Mouse (Mus musculus) T-helper 2 cell (primary cell): ENCODE data around the gene Utrn.

Source experiments
- in situ Hi-C: fragments of 300-600 bp; cut with MboI, MseI; formaldehyde crosslinking; loops from one replicate; pipeline ENCODE4 v1.15.1; 2025; ENCODE audit warnings: high pct_unique_total_duplicates

Gene Utrn

DNA sequence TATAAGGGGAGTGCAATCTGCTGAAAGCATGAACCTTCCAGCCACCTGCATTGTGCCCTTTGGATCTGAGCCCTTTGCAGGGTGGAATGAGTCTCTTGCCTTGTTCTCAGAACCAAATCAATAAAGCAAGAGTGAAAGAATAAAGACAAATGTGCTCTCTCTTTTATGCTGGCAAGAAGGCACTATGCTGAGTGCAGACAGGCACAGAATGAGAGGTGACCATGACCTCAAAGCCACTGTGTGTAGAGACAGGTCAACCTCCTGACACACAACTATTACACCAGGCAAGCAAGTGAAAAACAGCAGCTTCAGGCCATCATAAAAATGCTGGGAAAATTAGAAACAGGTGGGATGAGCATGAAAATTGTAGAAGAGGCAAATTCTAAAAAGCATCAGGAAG, 408.2 kb downstream of the Utrn start:
- in situ Hi-C loops, result no loop called here

DNA sequence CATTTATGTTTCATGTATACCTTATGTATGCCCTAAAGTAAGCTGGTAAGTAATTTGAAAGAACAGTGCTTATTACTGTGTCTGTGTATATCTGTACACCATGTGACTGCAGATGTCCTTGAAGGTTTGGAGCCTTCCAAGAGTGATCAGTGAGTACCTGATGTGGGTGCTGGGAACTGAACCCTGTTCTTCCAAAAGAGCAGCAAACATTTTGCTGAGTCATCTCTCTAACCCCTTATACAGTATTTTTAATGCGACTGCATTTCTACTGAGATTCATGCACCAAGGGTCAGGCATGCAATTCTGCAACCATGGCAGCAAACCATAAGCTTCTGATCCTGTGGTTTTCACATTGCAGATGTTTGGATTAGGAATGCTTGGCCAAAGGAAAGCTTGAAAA, 412.3 kb downstream of the Utrn start:
- in situ Hi-C loops, result no loop called here

DNA sequence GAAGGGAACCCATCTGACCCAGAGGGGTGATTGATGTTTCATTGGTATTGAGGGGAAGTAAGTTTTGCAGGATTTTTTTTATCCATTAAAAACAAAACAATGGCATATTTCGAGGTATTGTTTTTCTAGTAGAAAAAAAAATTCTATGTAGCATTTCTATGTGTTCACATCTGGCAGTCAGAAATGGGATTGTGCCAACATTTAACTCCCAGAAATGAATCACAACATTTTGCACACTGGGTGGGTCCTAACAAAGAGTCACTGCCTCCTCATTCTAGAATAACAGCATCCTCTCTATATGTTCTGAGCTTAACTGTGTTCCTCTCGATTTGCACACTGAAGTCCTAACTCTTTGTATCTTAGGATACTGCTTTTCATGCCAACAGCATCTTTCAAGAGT, 416.5 kb downstream of the Utrn start:
- in situ Hi-C loops, result no loop called here

DNA sequence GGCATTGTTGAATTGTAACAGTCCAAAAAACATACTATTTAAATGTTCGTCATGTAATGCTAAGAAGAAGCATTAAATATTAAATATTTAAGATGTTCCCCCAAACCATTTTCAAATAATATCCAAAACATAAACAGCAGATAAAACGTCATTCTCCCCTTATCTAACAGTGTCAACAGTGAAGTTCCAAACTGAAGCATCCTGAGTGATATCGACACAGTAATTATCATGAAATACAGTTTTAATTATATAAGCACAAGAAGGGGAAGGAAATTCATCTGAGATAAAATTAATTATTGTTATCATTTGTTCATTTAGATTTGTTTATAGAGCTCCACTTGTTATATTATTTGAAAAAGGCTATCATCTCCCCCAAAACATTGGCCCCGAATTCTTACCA, 425.0 kb downstream of the Utrn start:
- in situ Hi-C loops, result loop anchor here (10.0 kb wide), 1 partner anchor 441 kb away; no protein-coding TSS in a partner anchor

DNA sequence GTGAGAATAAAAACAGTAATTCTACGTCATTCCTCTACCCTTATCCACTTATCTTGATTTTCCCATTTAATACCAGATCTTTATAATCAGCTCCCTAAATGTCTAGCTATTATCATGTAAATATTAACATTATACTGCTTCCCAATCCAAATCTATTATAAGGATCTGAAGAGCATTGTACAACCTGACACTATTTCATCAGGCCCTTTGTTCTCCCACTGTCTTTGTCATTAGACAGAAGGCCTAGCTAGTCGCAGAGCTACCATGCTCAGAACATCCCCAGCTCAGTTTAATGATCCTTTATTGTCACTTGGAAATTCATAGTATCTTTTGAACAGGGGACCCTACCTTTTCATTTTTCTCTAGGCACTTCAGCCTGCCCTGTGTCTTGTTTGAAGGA, 436.0 kb downstream of the Utrn start:
- in situ Hi-C loops, result no loop called here

DNA sequence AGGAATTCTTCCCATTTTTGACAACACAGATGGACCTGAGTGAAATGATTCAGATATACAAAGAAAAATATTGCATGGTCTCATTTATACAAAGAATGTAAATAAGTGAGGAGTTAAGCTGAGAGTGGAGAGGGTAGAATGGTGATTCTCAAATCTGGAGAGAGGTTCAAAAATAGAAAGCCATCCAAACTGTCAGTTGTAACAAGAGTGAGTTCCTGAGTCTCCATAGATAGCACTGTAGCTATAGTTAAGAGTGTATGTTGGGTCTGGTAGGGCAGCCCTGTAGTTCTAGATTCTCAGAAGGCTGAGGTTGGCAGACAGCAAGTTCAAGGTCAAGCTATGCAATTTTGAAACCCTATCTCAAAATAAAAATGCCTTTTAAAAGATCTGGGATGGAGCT, 438.8 kb downstream of the Utrn start:
- in situ Hi-C loops, result no loop called here

DNA sequence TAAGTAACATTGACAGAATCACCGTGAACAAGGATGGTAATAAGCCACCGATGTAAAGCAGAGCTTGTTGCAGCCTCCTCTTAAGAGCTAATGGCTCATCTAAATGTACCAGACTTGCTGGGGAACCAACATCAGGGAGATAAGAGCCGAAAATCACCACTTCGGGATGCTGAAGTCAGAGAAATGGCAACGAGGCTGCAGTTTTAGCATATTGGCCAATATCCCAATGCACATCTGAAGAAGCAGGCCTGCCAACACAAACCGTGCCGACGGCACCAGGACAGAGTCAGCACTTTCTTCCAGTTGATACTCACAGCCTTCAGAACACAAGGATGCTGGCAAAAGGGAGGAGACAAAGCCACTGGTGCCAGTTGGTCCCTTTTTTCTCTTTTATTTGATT, 442.3 kb downstream of the Utrn start:
- in situ Hi-C loops, result no loop called here

DNA sequence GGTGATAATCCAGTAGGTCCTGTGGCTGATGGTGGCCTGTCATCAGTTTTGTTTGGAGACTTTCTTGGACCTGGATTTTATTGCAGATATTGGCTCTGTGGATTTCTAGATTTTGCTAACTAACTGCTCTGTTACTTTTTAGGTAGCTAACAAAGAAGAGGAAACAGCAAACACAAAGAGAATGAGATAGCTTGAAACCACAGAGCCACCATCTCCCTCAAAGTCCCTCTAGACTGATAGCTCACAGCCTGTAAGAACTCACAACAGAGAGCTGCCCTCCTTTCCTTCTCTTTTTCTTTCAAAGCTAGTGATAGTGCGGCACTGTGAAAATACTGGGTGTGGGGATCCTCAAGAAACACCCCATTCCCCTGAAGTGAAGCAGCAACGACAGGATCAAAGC, 444.2 kb downstream of the Utrn start:
- in situ Hi-C loops, result no loop called here

DNA sequence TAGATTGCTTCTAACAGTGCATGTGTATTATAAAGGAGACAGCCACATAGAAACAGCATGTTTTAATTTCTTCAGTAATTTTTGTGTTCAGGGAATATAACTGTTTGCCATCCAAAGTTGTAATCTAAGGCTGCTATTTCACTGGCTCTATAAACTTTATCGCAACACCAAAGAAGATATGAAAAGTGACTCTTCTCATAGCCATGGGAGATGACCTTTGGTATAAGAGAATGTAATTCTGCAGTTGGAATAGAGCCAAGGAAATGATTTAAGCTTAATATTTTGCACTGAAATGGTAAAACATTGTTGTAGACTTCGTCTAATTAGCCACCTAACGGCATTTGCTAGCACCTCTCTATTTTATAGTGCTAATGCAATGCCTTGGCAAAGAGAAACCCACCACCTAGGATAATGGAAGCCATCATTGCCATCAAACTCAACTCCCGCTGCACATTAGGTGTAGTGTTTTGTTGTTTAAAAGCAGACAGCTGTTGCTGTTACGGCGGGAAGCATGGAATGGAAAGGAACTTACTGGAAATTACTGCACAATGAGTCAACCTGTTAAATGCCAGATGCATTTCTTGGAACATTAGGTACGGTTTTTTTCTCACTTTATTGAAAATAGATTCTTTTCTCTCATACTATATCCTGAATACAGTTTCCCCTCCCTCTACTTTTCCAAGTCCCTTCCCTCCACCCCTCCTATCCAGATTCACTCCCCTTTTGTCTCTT, 445.0 kb downstream of the Utrn start:
- in situ Hi-C loops, result no loop called here

DNA sequence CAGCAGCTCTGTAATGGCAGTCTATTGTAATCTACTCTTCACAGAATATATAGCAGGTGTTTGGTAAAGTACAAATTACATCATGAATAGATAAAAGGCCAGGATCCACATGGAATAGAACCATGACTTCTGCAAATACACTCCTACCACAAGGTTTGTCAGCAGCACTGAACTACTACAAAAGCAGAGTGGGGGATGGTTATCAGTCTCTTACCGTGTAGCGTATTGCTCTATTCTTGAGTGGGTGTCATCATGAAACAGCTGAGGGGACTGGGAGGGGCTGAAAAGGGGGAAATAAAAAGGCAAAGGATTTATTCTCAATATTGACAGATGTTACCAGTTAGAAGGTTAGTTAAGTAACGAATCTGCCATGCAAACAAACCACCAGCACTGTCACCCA, 454.2 kb downstream of the Utrn start:
- in situ Hi-C loops, result no loop called here

DNA sequence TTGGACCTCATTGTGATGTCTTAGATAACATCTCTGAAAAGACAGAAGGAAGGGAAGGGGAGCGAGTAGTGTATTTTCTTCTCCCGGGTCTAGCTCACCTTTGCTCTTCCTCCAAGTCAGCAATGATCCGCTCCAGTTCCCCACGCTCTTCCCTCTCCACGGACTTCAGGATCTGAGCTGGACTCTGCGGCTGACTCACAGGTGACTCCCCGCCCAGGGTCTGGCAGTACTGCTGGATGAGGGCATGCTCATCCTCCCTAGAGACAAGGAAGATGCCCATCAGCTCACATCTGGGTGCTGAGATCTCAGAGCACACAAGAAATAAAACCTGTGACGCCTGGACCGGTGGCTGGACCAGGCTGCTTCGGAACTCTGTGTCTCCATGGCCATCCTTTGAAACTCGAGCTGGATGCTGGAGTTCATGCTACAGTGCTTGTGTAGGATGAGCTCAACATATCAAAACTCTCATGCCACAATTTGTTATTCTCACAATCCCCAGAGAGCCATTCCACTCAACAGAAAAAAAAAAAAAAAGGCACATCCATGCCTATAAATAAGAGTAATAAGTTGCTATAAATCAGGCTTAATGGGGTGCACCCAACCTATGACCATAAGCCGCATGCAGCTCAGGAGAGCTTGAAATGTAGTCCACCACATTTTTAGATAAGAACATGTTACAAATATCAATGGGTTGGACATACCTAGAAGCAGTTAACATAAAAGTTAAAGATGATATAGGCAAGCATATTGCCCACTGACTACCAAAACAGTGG, 462.6 kb downstream of the Utrn start:
- in situ Hi-C loops, result no loop called here

DNA sequence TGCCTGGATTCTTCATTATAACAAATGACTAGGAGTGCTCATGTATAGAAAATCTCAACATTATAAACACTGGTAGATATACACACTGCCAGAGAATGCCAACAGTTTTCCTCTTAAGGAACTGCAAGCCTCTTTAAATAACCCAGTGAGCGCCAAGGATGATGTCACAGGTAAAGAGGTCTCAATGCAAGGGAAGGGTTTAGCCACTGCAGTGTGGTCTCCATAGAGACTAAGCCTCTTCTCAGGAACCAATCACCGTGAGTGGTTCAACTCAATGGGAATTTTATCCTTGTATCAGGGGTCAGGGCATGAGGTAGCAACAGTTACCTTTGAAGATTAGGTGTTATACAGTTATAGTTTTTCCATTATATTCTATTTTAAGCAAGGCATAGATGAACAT, 469.7 kb downstream of the Utrn start:
- in situ Hi-C loops, result no loop called here

DNA sequence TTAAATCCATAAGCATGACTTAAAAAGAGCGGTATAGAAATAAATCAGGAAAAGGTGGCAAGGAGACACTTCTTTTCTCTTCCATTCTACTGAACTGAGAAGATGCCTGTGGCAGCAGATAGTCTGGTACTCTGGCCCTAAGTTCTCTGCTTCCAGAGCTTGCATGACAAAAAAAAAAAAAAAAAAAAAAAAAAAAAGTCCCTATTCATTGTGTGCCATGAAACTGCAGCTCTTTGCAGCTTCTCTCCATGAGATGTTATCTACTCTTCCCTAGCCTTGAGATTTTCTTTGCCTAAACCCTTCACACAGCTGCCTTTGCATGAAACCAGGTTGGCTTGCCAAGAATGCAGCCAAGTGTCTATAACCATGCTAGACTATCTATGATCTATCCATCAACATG, 489.0 kb downstream of the Utrn start:
- in situ Hi-C loops, result no loop called here

DNA sequence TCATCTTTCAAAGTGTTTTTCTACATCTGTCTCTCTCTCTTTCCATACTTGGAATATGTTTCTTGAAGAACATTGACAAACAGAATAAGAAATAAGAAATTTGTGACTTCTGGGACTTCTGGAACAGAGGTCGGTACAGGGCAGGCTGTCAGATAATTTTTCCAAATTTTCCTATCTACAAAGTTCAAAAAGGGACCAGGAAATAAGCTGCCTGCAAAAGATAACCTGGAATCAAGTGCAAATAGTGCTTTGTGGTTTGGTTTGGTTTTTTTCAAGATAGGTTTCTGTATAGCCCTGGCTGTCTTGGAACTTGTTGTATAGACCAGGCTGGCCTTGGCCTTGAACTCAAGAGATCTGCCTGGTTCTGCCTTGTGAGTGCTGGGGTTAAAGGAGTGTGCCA, 490.0 kb downstream of the Utrn start:
- in situ Hi-C loops, result no loop called here

DNA sequence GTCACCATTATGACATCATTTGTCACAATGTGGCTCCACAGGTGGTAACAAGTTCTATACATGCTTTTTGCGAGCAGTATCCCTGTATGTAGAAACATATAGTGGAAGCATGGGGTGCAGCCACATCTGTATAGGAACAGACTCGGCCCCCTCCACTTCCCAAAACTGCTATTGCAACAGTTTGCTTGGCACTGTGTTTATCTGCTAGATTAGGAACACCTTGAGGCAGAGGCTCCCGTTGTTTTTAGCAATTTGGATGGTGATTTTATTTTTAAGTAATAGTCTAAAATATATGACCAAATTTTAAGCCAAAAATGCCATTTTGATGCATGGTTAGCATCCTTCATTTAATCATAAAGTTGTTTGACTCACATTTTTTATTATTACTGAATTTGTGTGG, 491.4 kb downstream of the Utrn start:
- in situ Hi-C loops, result no loop called here

DNA sequence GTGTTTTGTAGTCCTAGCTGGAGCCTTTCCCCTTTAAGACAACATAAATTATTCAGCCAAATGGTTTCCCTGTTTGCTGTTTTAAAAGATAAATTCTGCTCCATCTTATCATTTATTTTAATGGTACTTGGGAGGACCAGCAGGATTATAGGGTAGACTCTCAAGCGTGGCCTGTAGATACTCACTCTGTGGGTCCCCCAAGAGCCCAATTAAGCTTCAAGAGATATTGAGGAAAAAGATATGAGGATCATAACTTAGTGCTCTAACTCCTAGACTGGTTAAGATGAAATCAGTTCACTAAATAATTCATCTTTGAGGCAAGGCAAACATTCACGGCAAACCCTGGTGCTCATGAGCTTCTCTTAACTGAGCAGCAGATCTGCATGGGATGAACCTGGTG, 493.1 kb downstream of the Utrn start:
- in situ Hi-C loops, result no loop called here

DNA sequence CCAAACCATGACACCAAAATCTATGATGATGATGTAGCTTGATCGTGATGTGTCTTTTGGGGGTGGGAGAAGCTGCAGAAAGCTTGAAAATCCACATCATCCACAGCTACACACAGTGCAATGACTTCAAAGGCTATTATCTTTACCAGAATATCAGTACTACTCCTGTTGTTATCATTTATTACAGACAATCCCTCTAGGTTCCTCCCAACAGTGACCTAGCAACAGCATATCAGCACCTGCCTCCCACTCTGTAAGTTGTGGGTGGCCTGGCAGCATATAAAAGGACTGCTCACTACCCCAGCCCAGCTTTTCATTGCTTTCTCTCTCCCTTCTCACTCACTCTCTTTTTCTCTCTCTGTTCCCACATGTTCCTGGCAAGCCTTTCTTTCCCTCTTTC, 494.4 kb downstream of the Utrn start:
- in situ Hi-C loops, result no loop called here

DNA sequence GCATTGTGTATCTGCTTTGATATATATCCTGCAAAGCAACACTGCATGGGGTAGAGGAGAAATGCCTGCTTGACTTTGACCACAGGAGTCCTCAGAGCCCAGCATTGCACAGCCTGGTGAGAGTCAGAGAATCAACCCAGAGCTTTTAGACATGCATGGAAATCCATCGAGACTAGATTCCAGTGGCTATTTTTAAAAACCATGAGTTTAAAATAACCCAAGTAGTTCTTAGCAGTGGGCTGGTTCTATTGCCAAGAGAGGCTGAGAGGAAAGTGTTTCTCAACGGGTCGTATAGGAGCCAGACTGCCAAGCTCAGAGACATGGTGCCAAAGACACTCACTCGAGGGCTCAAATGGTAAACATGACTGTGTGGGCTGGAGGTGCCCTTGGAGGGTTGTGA, 514.6 kb downstream of the Utrn start:
- in situ Hi-C loops, result no loop called here

DNA sequence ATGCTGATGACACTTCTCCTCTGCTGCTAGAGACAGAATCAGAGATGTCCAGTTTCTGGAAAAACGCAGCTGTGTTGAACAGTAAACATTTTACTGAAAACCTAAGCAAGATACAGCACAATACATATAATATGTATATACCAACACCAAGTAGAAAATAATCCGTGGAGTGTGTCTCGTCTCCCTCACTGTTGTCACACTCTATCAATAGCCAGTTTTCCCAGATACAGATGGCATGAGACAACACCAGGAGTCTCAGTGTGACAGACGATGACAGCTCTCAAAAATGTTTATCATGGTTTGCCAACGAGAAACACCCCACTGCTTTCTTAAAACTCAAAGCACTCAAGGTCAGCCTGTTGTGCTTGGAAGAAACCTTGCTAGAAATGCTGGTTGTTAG, 515.1 kb downstream of the Utrn start:
- in situ Hi-C loops, result no loop called here

DNA sequence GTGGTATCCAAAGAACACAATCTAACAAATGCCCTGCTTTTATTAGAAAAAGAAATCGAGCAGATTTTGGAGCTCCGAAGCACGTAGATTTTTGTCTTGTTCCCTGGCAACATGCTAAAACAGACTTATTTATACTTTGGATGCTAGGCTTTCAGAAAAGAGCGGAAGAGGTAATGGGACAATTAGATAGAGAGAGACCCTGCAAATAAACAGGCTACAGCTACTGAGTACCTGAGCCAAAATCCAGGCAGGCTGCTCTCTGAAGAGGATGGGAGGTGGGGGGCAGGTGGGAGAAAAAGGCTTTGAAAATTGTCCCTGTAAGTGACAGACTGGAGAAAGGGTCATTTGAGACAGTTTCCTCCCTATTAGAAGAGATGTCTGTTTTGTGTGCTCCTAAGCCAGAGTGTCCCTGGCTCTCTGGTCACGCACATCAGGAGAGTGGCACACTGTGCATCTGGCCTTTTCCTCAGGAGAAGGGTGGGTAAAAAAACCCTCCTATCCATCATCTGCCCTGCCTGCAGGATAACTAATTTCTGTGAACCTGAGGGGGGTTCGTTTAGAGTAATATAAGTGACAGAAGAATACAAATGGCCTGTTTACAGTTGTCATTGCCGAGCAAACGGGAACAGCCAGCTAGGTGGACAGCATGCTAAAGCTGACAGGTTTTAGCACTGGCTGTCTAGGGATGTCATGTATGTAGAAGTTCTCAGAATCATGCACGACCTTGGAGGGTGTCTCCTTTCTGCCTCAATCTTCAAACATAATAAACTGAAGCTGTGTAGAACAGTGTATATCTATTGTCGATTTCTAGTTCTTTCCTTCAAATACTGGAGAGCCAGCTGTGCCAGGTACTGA, 529.2 kb downstream of the Utrn start:
- in situ Hi-C loops, result no loop called here

DNA sequence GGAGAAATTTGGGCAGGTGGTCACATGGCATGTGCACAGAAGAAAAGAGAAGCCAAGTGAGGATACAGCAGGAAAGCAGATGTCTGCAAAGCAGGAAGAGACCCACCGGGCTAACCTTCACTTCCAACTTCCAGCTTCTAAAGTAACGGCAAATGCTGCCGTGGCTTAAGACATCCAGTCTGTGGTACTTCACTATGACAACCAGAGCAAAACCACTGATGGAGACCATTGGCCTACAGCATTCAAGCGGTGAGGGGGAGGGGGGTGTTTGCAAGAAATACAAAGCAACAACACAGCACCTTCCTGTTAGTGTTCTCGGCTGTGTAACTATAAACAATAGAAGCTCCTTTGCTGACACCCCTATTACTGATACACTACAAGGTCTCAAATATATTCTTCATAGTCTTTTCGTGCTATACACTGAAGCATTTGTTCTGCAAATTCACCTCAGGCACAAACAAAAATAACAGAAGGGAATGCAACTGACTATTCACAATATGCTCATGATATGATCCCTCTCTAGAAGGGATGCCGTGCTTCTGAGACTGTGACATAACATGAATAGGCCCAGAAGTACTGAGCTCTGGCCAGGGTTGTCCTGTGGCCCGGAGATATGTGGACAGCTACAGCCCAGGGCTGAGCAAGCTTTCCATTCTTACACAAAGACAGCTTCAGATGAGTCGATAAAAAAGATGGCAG, 530.0 kb downstream of the Utrn start:
- in situ Hi-C loops, result no loop called here
